In the genomic region with DNA sequence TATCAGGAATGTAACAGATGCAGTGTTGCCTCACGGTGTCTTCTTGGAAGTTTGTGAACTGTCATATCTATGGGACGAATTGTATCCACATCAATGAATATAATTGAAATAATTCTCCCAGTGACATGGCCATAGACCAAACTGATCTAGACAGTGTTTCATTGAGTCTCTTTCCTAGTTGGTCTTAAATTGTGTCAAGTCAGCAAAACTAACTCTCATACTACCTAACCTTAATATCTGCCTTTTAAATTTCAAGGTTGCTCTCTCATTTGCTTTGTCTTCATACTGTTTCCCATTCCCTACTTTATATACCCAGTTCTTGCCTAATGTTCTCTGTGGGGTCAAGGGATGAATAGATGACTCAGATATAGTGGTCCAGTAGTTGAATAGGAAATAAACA, we compare ENCODE assay signal across 23 mouse cellular contexts.
"Had no signal": no experiment of that assay in that cellular context is flagged by ENCODE, and none has a peak within 500 bp of the region (broad histone marks: within the 10 kb centered on the region; RNA-seq: fewer than 3 reads in every experiment).

No protein-coding gene starts in this region.

- H3K4me2 ChIP-seq: embryonic facial prominence, embryonic 12.5 days; embryonic facial prominence, embryonic 13.5 days; embryonic facial prominence, embryonic 15.5 days; forebrain, embryonic 12.5 days; forebrain, embryonic 13.5 days; forebrain, embryonic 15.5 days had no signal

- DNase-seq: cerebellum, adult 9-11 months; cerebellum, postnatal 10 days; cerebellum, postnatal 14 days; cerebellum, postnatal 25 days; cerebellum, postnatal 36 days; embryo, embryonic 11 days; forebrain, postnatal 0 days; gastrocnemius, adult 2 months; gastrocnemius, postnatal 10 days; gastrocnemius, postnatal 14 days; gastrocnemius, postnatal 25 days; gastrocnemius, postnatal 36 days; heart, adult 18-20 months; heart, adult 2 months had no signal

- H3K27me3 ChIP-seq: embryonic facial prominence, embryonic 12.5 days; embryonic facial prominence, embryonic 13.5 days; embryonic facial prominence, embryonic 15.5 days; forebrain, embryonic 12.5 days; forebrain, embryonic 13.5 days; forebrain, embryonic 15.5 days had no signal

- H3K9me3 ChIP-seq: embryonic facial prominence, embryonic 10.5 days; embryonic facial prominence, embryonic 12.5 days; embryonic facial prominence, embryonic 13.5 days; embryonic facial prominence, embryonic 15.5 days; forebrain, embryonic 10.5 days; forebrain, embryonic 12.5 days; forebrain, embryonic 13.5 days; forebrain, embryonic 15.5 days had no signal

- H3K9ac ChIP-seq: embryonic facial prominence, embryonic 12.5 days; embryonic facial prominence, embryonic 13.5 days; embryonic facial prominence, embryonic 15.5 days; forebrain, embryonic 12.5 days; forebrain, embryonic 13.5 days; forebrain, embryonic 15.5 days; forebrain, postnatal 0 days had no signal

- H3K4me1 ChIP-seq: embryonic facial prominence, embryonic 10.5 days; embryonic facial prominence, embryonic 12.5 days; embryonic facial prominence, embryonic 15.5 days; forebrain, embryonic 10.5 days; forebrain, embryonic 12.5 days; forebrain, embryonic 13.5 days; forebrain, embryonic 15.5 days had no signal

- H3K27ac ChIP-seq: embryonic facial prominence, embryonic 10.5 days; embryonic facial prominence, embryonic 12.5 days; embryonic facial prominence, embryonic 13.5 days; embryonic facial prominence, embryonic 15.5 days; forebrain, embryonic 10.5 days; forebrain, embryonic 12.5 days; forebrain, embryonic 13.5 days; forebrain, embryonic 15.5 days; gastrocnemius, adult 2 months; heart, adult 2 months had no signal

- H3K36me3 ChIP-seq: embryonic facial prominence, embryonic 10.5 days; embryonic facial prominence, embryonic 12.5 days; embryonic facial prominence, embryonic 13.5 days; embryonic facial prominence, embryonic 15.5 days; forebrain, embryonic 10.5 days; forebrain, embryonic 12.5 days; forebrain, embryonic 15.5 days had no signal

- H3K4me3 ChIP-seq: embryonic facial prominence, embryonic 10.5 days; embryonic facial prominence, embryonic 12.5 days; embryonic facial prominence, embryonic 13.5 days; embryonic facial prominence, embryonic 15.5 days; erythroblast, embryonic 14.5 days; forebrain, embryonic 10.5 days; forebrain, embryonic 12.5 days; forebrain, embryonic 13.5 days; forebrain, embryonic 15.5 days; gastrocnemius, adult 2 months; heart, adult 2 months had no signal
